ENCODE assay signal across 8 mouse cellular contexts in genomic region chr3:141491272-141491950, GRCm38 (mm10). TPM values are rescaled to one million over a fixed set of nuclear protein-coding genes. Genes with fewer than 3 reads are reported as not detected.
A peak's percentile ranks its signal among the peaks of the same experiment; 100 is the strongest.
DNase-seq lines count a peak whose midpoint lies in the region; ATAC-seq and TF ChIP-seq lines count a peak whose summit lies in the region.
"Had no signal": no experiment of that assay in that cellular context is flagged by ENCODE, and none has a peak within 500 bp of the region (broad histone marks: within the 10 kb centered on the region; RNA-seq: fewer than 3 reads in every experiment).

No protein-coding gene starts in this region.

- H3K9me3 ChIP-seq in embryonic facial prominence, embryonic 12.5 days = no peaks in the 10 kb centered on the region
- H3K9me3 ChIP-seq in hindbrain, embryonic 11.5 days (ENCODE audit: control insufficient read depth, low read length) = no peaks in the 10 kb centered on the region
- no peaks in the 10 kb centered on the region for H3K9me3 ChIP-seq in neural tube, embryonic 13.5 days
- H3K9me3 ChIP-seq: liver, embryonic 15.5 days had no signal

- WGBS in lung, adult 2 months = 42% methylated on average over 5 of the region's 5 CpGs
- WGBS in embryonic facial prominence, embryonic 12.5 days = 15% methylated on average over 5 of the region's 5 CpGs
- WGBS in hindbrain, embryonic 11.5 days = 32% methylated on average over 5 of the region's 5 CpGs
- WGBS in neural tube, embryonic 13.5 days = 31% methylated on average over 5 of the region's 5 CpGs

- no peaks in the 10 kb centered on the region for H3K27me3 ChIP-seq in embryonic facial prominence, embryonic 12.5 days
- H3K27me3 ChIP-seq in hindbrain, embryonic 11.5 days (ENCODE audit: control insufficient read depth, insufficient read depth, low read length) = no peaks in the 10 kb centered on the region
- H3K27me3 ChIP-seq in neural tube, embryonic 13.5 days = no peaks in the 10 kb centered on the region
- H3K27me3 ChIP-seq: liver, embryonic 15.5 days had no signal

- no peak for TF ChIP-seq POLR2A in lung, adult 2 months (IDR thresholded peaks at IDR 0.05; ENCODE audit: borderline replicate concordance, extremely low read depth, low read depth, low read length)

- H3K4me1 ChIP-seq in lung, adult 2 months (ENCODE audit: control insufficient read depth, insufficient read depth, low read length) = no peaks in the 10 kb centered on the region
- H3K4me1 ChIP-seq in embryonic facial prominence, embryonic 12.5 days = peaks cover 10% of the 10 kb centered on the region; the same call in 1 of the 2 replicates
- H3K4me1 ChIP-seq in hindbrain, embryonic 11.5 days (replicated peaks; ENCODE audit: control insufficient read depth, insufficient read depth, low read length) = 0 out of 2 replicates have a peak, but pooled peaks cover 2% of the 10 kb centered on the region
- H3K4me1 ChIP-seq in neural tube, embryonic 13.5 days (replicated peaks) = peaks cover 20% of the 10 kb centered on the region
- H3K4me1 ChIP-seq: liver, embryonic 15.5 days had no signal

- H3K27ac ChIP-seq in embryonic facial prominence, embryonic 12.5 days = peak overlapping the region; percentile 89
- no peak overlapping the region for H3K27ac ChIP-seq in hindbrain, embryonic 11.5 days (ENCODE audit: low read depth, low read length)
- H3K27ac ChIP-seq in neural tube, embryonic 13.5 days (replicated peaks) = 0 out of 2 replicates have a peak overlapping the region, but pooled peaks have one; percentile 23
- H3K27ac ChIP-seq: liver, embryonic 15.5 days had no signal

- peak overlapping the region; percentile 13 for H3K4me3 ChIP-seq in lung, adult 2 months (replicated peaks; ENCODE audit: extremely low read depth, low read depth, low read length)
- no peak overlapping the region for H3K4me3 ChIP-seq in embryonic facial prominence, embryonic 12.5 days
- H3K4me3 ChIP-seq in hindbrain, embryonic 11.5 days (ENCODE audit: low read depth, low read length) = no peak overlapping the region
- no peak overlapping the region for H3K4me3 ChIP-seq in neural tube, embryonic 13.5 days
- H3K4me3 ChIP-seq: liver, embryonic 15.5 days had no signal

- DNase-seq in lung, adult 2 months = no peak
- no peak for DNase-seq in lung, postnatal 14 days
- peak; percentile 22 for DNase-seq in hindbrain, embryonic 11.5 days (ENCODE audit: low spot score)
- no peak for DNase-seq in ovary, postnatal 14 days (ENCODE audit: low spot score)

- no peak for TF ChIP-seq CTCF in lung, adult 2 months (IDR thresholded peaks at IDR 0.05; ENCODE audit: insufficient read depth, low read length)

- peak; percentile 72 for ATAC-seq in embryonic facial prominence, embryonic 12.5 days (ENCODE audit: insufficient number of reproducible peaks, insufficient read depth, low FRiP score, low TSS enrichment)
- ATAC-seq in hindbrain, embryonic 11.5 days (ENCODE audit: low FRiP score) = peak; percentile 19; the same call in 1 of the 2 replicates
- ATAC-seq in neural tube, embryonic 13.5 days (ENCODE audit: low read depth) = no peak
- ATAC-seq in erythroid progenitor cell, adult 5-6 weeks (replicated peaks; ENCODE audit: low FRiP score, poor library complexity, severe bottlenecking) = no peak

- no peaks in the 10 kb centered on the region for H3K36me3 ChIP-seq in embryonic facial prominence, embryonic 12.5 days
- H3K36me3 ChIP-seq in hindbrain, embryonic 11.5 days (ENCODE audit: control insufficient read depth, insufficient read depth, low read length) = no peaks in the 10 kb centered on the region
- no peaks in the 10 kb centered on the region for H3K36me3 ChIP-seq in neural tube, embryonic 13.5 days
- H3K36me3 ChIP-seq: liver, embryonic 15.5 days had no signal

- H3K9ac ChIP-seq in embryonic facial prominence, embryonic 12.5 days = no peak overlapping the region
- H3K9ac ChIP-seq in hindbrain, embryonic 11.5 days (ENCODE audit: low read depth, low read length) = no peak overlapping the region
- no peak overlapping the region for H3K9ac ChIP-seq in neural tube, embryonic 13.5 days
- H3K9ac ChIP-seq: liver, embryonic 15.5 days had no signal

- no peak overlapping the region; the same call in 1 of the 2 replicates for H3K4me2 ChIP-seq in embryonic facial prominence, embryonic 12.5 days (replicated peaks)
- no peak overlapping the region for H3K4me2 ChIP-seq in hindbrain, embryonic 11.5 days (replicated peaks; ENCODE audit: low read depth, low read length)
- H3K4me2 ChIP-seq in neural tube, embryonic 13.5 days = no peak overlapping the region
- H3K4me2 ChIP-seq: liver, embryonic 15.5 days had no signal

RNA-seq across cellular contexts. Expression of gene Unc5c, which starts 26.4 kb away (rescaled TPM):
- polyA plus RNA-seq in lung, adult 2 months (2012; rRNA removed) = 3.6 and 4.7 TPM in 2 replicates
- polyA plus RNA-seq in embryonic facial prominence, embryonic 12.5 days (2016; fragmentation: Nextera tagmentation; extraction: Ambion mirVana) = 16.4 and 18.6 TPM in 2 replicates
- polyA plus RNA-seq in hindbrain, embryonic 11.5 days (2014; fragmentation: Nextera tagmentation; extraction: Ambion mirVana) = 15.5 and 19.5 TPM in 2 replicates
- polyA plus RNA-seq in neural tube, embryonic 13.5 days (2015; fragmentation: Nextera tagmentation; extraction: Ambion mirVana) = 18.8 and 19.0 TPM in 2 replicates
- not detected in 2 replicates for total RNA-seq in erythroid progenitor cell, adult 5-6 weeks (2015; ENCODE audit: low replicate concordance)
- not detected in 2 replicates for total RNA-seq in erythroid progenitor cell, adult 5-6 weeks (2017; ENCODE audit: low replicate concordance)

Comparison
In these comparisons a context has a peak if more than half of its experiments do, and no peak if none do; other contexts are left out.
1. ATAC-seq: peak in embryonic facial prominence, embryonic 12.5 days (single experiment) and hindbrain, embryonic 11.5 days (single experiment); none in neural tube, embryonic 13.5 days (single experiment) and erythroid progenitor cell, adult 5-6 weeks (single experiment).